In genomic region chr9:20787992-20788391, GRCm38 (mm10) we compare ENCODE assay signal across 28 mouse cellular contexts. TPM values are rescaled to one million over a fixed set of nuclear protein-coding genes. Genes with fewer than 3 reads are reported as not detected.
A peak's percentile ranks its signal among the peaks of the same experiment; 100 is the strongest.
DNase-seq lines count a peak whose midpoint lies in the region; ATAC-seq and TF ChIP-seq lines count a peak whose summit lies in the region.
"Had no signal": no experiment of that assay in that cellular context is flagged by ENCODE, and none has a peak within 500 bp of the region (broad histone marks: within the 10 kb centered on the region; RNA-seq: fewer than 3 reads in every experiment).

No protein-coding gene starts in this region.

- no peak overlapping the region for H3K4me2 ChIP-seq in intestine, postnatal 0 days (replicated peaks; ENCODE audit: low read depth)
- no peak overlapping the region for H3K4me2 ChIP-seq in intestine, embryonic 16.5 days (ENCODE audit: low read depth, low read length)
- H3K4me2 ChIP-seq: forebrain, embryonic 13.5 days; hindbrain, embryonic 13.5 days had no signal

- no peaks in the 10 kb centered on the region for H3K4me1 ChIP-seq in intestine, postnatal 0 days (replicated peaks; ENCODE audit: control insufficient read depth, insufficient read depth, low read length)
- H3K4me1 ChIP-seq in intestine, embryonic 16.5 days (ENCODE audit: control insufficient read depth, insufficient read depth, low read length): no peaks in the 10 kb centered on the region
- no peaks in the 10 kb centered on the region for H3K4me1 ChIP-seq in testis, adult 2 months (ENCODE audit: control insufficient read depth, insufficient read depth, low read length)
- H3K4me1 ChIP-seq in ES-E14 (ENCODE audit: control insufficient read depth in 2 of 2, insufficient read depth in 2 of 2, low read length in 2 of 2, poor library complexity in 1 of 2): no peaks in the 10 kb centered on the region; a peak in 1 of 4 replicates
- no peaks in the 10 kb centered on the region for H3K4me1 ChIP-seq in bone marrow, adult 2 months (ENCODE audit: control insufficient read depth, insufficient read depth, low read length)
- H3K4me1 ChIP-seq: heart, embryonic 10.5 days; hindbrain, embryonic 13.5 days had no signal

- 0 out of 2 replicates have a peak, but pooled peaks have one; percentile 5 for TF ChIP-seq CTCF in intestine, postnatal 0 days (IDR thresholded peaks at IDR 0.05; ENCODE audit: low read depth)
- TF ChIP-seq CTCF in testis, adult 2 months (IDR thresholded peaks at IDR 0.05; ENCODE audit: control insufficient read depth, insufficient read depth, insufficient replicate concordance, low read depth, low read length): peak; percentile 41; the same call in 1 of the 2 replicates
- 0 out of 2 replicates have a peak, but pooled peaks have one; percentile 1 for TF ChIP-seq CTCF in bone marrow, adult 2 months (IDR thresholded peaks at IDR 0.05; ENCODE audit: control insufficient read depth, insufficient read depth, low read length)

- in situ Hi-C loops in ES-E14 (cut with MboI; ENCODE audit: low sequenced_read_pairs in 2 of 2, unreplicated experiment in 2 of 2): no loop called here

- DNase-seq in testis, postnatal 14 days (ENCODE audit: low spot score): no peak
- peak; percentile 20 for DNase-seq in ES-E14 (ENCODE audit: low read depth, low spot score)
- DNase-seq in cerebellum, postnatal 14 days: no peak
- DNase-seq: adrenal gland, adult 8-10 months; adrenal gland, postnatal 36 days; cerebellum, adult 11-12 months; cerebellum, adult 9-10 months; cerebellum, postnatal 36 days; forebrain, postnatal 0 days; gastrocnemius, postnatal 36 days; heart, adult 11 months; heart, postnatal 10 days; kidney, adult 2 months had no signal

- H3K9ac ChIP-seq in intestine, postnatal 0 days (ENCODE audit: low read depth, low read length): no peak overlapping the region
- no peak overlapping the region for H3K9ac ChIP-seq in intestine, embryonic 16.5 days (ENCODE audit: low read depth, low read length)
- no peak overlapping the region for H3K9ac ChIP-seq in ES-E14 (ENCODE audit: insufficient read depth, low read depth, low read length, poor library complexity, severe bottlenecking)
- H3K9ac ChIP-seq: forebrain, embryonic 13.5 days; forebrain, postnatal 0 days; hindbrain, embryonic 13.5 days had no signal

- no peaks in the 10 kb centered on the region for H3K36me3 ChIP-seq in intestine, postnatal 0 days (ENCODE audit: control insufficient read depth, insufficient read depth)
- no peaks in the 10 kb centered on the region for H3K36me3 ChIP-seq in intestine, embryonic 16.5 days (ENCODE audit: control insufficient read depth, insufficient read depth, low read length)
- no peaks in the 10 kb centered on the region for H3K36me3 ChIP-seq in testis, adult 2 months (ENCODE audit: control insufficient read depth, insufficient read depth, low read length)
- no peaks in the 10 kb centered on the region for H3K36me3 ChIP-seq in ES-E14 (ENCODE audit: control insufficient read depth, insufficient read depth, low read length, poor library complexity, severe bottlenecking)
- H3K36me3 ChIP-seq: embryonic facial prominence, embryonic 10.5 days; heart, embryonic 10.5 days; hindbrain, embryonic 13.5 days had no signal

- ATAC-seq in intestine, postnatal 0 days: no peak
- no peak for ATAC-seq in intestine, embryonic 16.5 days
- ATAC-seq in cerebellum, adult (ENCODE audit: insufficient number of reproducible peaks, low FRiP score, low TSS enrichment): no peak
- ATAC-seq: forebrain, embryonic 13.5 days; forebrain, postnatal 0 days; hindbrain, postnatal 0 days had no signal

- no peak overlapping the region for H3K27ac ChIP-seq in intestine, postnatal 0 days (ENCODE audit: low read depth, low read length)
- H3K27ac ChIP-seq in intestine, embryonic 16.5 days (ENCODE audit: low read length): no peak overlapping the region
- H3K27ac ChIP-seq in testis, adult 2 months (ENCODE audit: control insufficient read depth, insufficient read depth, low read depth, low read length): no peak overlapping the region
- H3K27ac ChIP-seq in ES-E14 (ENCODE audit: insufficient read depth, low read depth, low read length, poor library complexity, severe bottlenecking): no peak overlapping the region
- H3K27ac ChIP-seq in bone marrow, adult 2 months (ENCODE audit: control insufficient read depth, insufficient read depth, low read depth, low read length, poor library complexity): no peak overlapping the region
- H3K27ac ChIP-seq: embryonic facial prominence, embryonic 10.5 days; forebrain, embryonic 13.5 days; heart, embryonic 10.5 days; hindbrain, embryonic 13.5 days; hindbrain, postnatal 0 days had no signal

- H3K27me3 ChIP-seq in intestine, postnatal 0 days (replicated peaks; ENCODE audit: control insufficient read depth, insufficient read depth, low read length): no peaks in the 10 kb centered on the region
- H3K27me3 ChIP-seq in intestine, embryonic 16.5 days (replicated peaks; ENCODE audit: control insufficient read depth, insufficient read depth, low read length): no peaks in the 10 kb centered on the region
- no peaks in the 10 kb centered on the region for H3K27me3 ChIP-seq in testis, adult 2 months (ENCODE audit: control insufficient read depth, insufficient read depth, low read length)
- H3K27me3 ChIP-seq: forebrain, embryonic 13.5 days; hindbrain, embryonic 13.5 days had no signal

- no peak for TF ChIP-seq POLR2A in testis, adult 2 months (IDR thresholded peaks at IDR 0.05; ENCODE audit: control insufficient read depth, low read depth, low read length)
- no peak for TF ChIP-seq POLR2A in bone marrow, adult 2 months (IDR thresholded peaks at IDR 0.05; ENCODE audit: borderline replicate concordance, control insufficient read depth, low read depth, low read length)

- no peak overlapping the region for H3K4me3 ChIP-seq in intestine, postnatal 0 days (ENCODE audit: low read depth, low read length)
- H3K4me3 ChIP-seq in intestine, embryonic 16.5 days (ENCODE audit: low read length): no peak overlapping the region
- H3K4me3 ChIP-seq in testis, adult 2 months (ENCODE audit: control insufficient read depth, low read depth, low read length): no peak overlapping the region
- H3K4me3 ChIP-seq in ES-E14 (ENCODE audit: insufficient read depth in 1 of 2, low read depth in 1 of 2, low read length in 2 of 2, poor library complexity in 1 of 2, severe bottlenecking in 1 of 2): no peak overlapping the region
- no peak overlapping the region for H3K4me3 ChIP-seq in bone marrow, adult 2 months (replicated peaks; ENCODE audit: control insufficient read depth, low read depth, low read length)
- H3K4me3 ChIP-seq: embryonic facial prominence, embryonic 10.5 days; forebrain, embryonic 13.5 days; heart, embryonic 10.5 days; hindbrain, embryonic 13.5 days had no signal

- 74% methylated on average over 8 of the region's 8 CpGs for WGBS in intestine, postnatal 0 days
- WGBS in intestine, embryonic 16.5 days: 71% methylated on average over 8 of the region's 8 CpGs
- 77% methylated on average over 8 of the region's 8 CpGs for WGBS in bone marrow, adult 2 months

- no peaks in the 10 kb centered on the region for H3K9me3 ChIP-seq in intestine, postnatal 0 days (ENCODE audit: control insufficient read depth)
- H3K9me3 ChIP-seq in intestine, embryonic 16.5 days (ENCODE audit: control insufficient read depth, low read length): no peaks in the 10 kb centered on the region
- no peaks in the 10 kb centered on the region for H3K9me3 ChIP-seq in ES-E14 (ENCODE audit: control insufficient read depth, insufficient read depth, low read depth, low read length)
- H3K9me3 ChIP-seq: embryonic facial prominence, embryonic 10.5 days; forebrain, embryonic 13.5 days; heart, embryonic 10.5 days; hindbrain, embryonic 13.5 days had no signal

TF ChIP-seq in ES-E14, 5 proteins besides CTCF, POLR2A, EP300 and RAD21:
- TF ChIP-seq ZC3H11A (IDR thresholded peaks at IDR 0.05; ENCODE audit: borderline replicate concordance, low read depth, low read length) (no peak), MAFK (IDR thresholded peaks at IDR 0.05; ENCODE audit: insufficient read depth, low read depth, low read length) (no peak), ZNF384 (IDR thresholded peaks at IDR 0.05; ENCODE audit: low read depth, low read length) (no peak), CHD2 (IDR thresholded peaks at IDR 0.05; ENCODE audit: low read depth, low read length) (no peak), HCFC1 (IDR thresholded peaks at IDR 0.05; ENCODE audit: borderline replicate concordance, insufficient read depth, low read length) (no peak)
TF ChIP-seq in ES-E14: peak in this region for 0.

RNA-seq across cellular contexts. Expression of gene Col5a3, which starts 26.9 kb away (rescaled TPM):
- 1.2 and 1.9 TPM in 2 replicates for polyA plus RNA-seq in intestine, postnatal 0 days (2015; fragmentation: Nextera tagmentation; extraction: Ambion mirVana)
- 1.8 and 2.4 TPM in 2 replicates for polyA plus RNA-seq in intestine, embryonic 16.5 days (2015; fragmentation: Nextera tagmentation; extraction: Ambion mirVana)
- polyA plus RNA-seq in testis, adult 2 months (2012; rRNA removed): 0.62 and 1.0 TPM in 2 replicates
- 2.3 TPM in 2 replicates for total RNA-seq in ES-E14 (2012; rRNA removed)
- polyA plus RNA-seq in bone marrow, adult 2 months (2011; ENCODE audit: insufficient read depth, insufficient read length, low replicate concordance, missing spikeins): 7.3 and 15.3 TPM in 2 replicates
- total RNA-seq: hematopoietic stem cell, adult 5-6 weeks had no signal

RNA-seq across cellular contexts. Expression of gene Rdh8, which starts 30.3 kb away (rescaled TPM):
- polyA plus RNA-seq in intestine, postnatal 0 days (2015; fragmentation: Nextera tagmentation; extraction: Ambion mirVana): not detected in 2 replicates
- not detected in 2 replicates for polyA plus RNA-seq in intestine, embryonic 16.5 days (2015; fragmentation: Nextera tagmentation; extraction: Ambion mirVana)
- polyA plus RNA-seq in testis, adult 2 months (2012; rRNA removed): not detected in 2 replicates
- not detected in 2 replicates for total RNA-seq in ES-E14 (2012; rRNA removed)
- polyA plus RNA-seq in bone marrow, adult 2 months (2011; ENCODE audit: insufficient read depth, insufficient read length, low replicate concordance, missing spikeins): not detected in 2 replicates
- total RNA-seq: adrenal gland, adult 8-10 months; adrenal gland, postnatal 36 days; forebrain, postnatal 0 days; heart, postnatal 10 days; hematopoietic stem cell, adult 5-6 weeks; hindbrain, postnatal 0 days had no signal
- polyA plus RNA-seq: brain, embryonic 14.5 days; embryonic facial prominence, embryonic 10.5 days; embryonic facial prominence, embryonic 14.5 days; forebrain, embryonic 13.5 days; forebrain, postnatal 0 days; heart, embryonic 10.5 days; heart, embryonic 14.5 days; hindbrain, embryonic 13.5 days; hindbrain, postnatal 0 days; intestine, embryonic 14.5 days; kidney, adult 2 months had no signal

RNA-seq across cellular contexts. Expression of gene Olfm2, which starts 41.8 kb away (rescaled TPM):
- polyA plus RNA-seq in intestine, postnatal 0 days (2015; fragmentation: Nextera tagmentation; extraction: Ambion mirVana): 3.7 and 4.1 TPM in 2 replicates
- 6.7 and 7.8 TPM in 2 replicates for polyA plus RNA-seq in intestine, embryonic 16.5 days (2015; fragmentation: Nextera tagmentation; extraction: Ambion mirVana)
- 3.2 and 3.4 TPM in 2 replicates for polyA plus RNA-seq in testis, adult 2 months (2012; rRNA removed)
- 2.2 and 2.9 TPM in 2 replicates for total RNA-seq in ES-E14 (2012; rRNA removed)
- polyA plus RNA-seq in bone marrow, adult 2 months (2011; ENCODE audit: insufficient read depth, insufficient read length, low replicate concordance, missing spikeins): 1.1 TPM in 1 of 2 replicates, not detected in the other
- total RNA-seq: hematopoietic stem cell, adult 5-6 weeks had no signal
